Mouse (Mus musculus) urinary bladder, postnatal 4 days (tissue): ENCODE data around the gene Gpd1.
"Not testable (repeated sequence)": the region's sequence is repeated elsewhere in the genome, so short reads cannot be mapped to it uniquely, and the experiment has no call there.

Source experiments
- DNase-seq, 2 experiments: peaks; one replicate each; pipeline ENCODE4 v3.0.0; 2021 to 2022; ENCODE audit warnings: low spot score in 2 of 2

Gpd1 gene

GRCm38 (mm10) chr15:99721921-99722743, 4.8 kb downstream of the Gpd1 start:
- DNase-seq: no peak

DNA sequence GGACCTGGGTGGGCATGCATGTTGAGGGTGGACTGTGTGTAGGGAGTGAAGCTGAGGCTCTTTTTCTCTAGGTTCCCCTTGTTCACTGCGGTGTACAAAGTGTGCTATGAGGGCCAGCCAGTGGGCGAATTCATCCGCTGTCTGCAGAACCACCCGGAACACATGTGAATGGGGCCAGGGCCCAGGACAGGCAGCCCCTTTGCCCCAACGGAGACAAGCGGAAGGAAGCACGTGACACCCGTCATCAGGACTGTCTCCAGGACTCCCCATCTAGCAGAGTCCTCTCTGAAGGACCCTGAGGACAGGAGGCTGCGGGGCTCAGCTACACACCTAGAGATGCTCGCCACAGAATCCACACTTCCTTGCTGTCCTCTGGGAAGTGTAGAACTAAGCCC, 5.8 kb downstream of the Gpd1 start:
- no peak for DNase-seq

GRCm38 (mm10) chr15:99723515-99724291, 6.4 kb downstream of the Gpd1 start:
- peak in 1 of 2 experiments; percentile 59 for DNase-seq

- DNase-seq: peak; percentile 67 to 73
Observed at GRCm38 (mm10) chr15:99724292-99725021, 7.1 kb downstream of the Gpd1 start.

- peak; percentile 89 to 92 for DNase-seq
Observed at GRCm38 (mm10) chr15:99725341-99726155, 8.2 kb downstream of the Gpd1 start, which contains the start of gene Cox14. TSS of gene Cox14 (plus strand) at chr15:99725618.

- DNase-seq: no peak
Observed at GRCm38 (mm10) chr15:99726549-99726948, 9.2 kb downstream of the Gpd1 start.

GRCm38 (mm10) chr15:99727039-99727438, 9.7 kb downstream of the Gpd1 start:
- not testable (repeated sequence) for DNase-seq

- DNase-seq: no peak
Observed at GRCm38 (mm10) chr15:99727525-99727924, 10.2 kb downstream of the Gpd1 start.

DNA sequence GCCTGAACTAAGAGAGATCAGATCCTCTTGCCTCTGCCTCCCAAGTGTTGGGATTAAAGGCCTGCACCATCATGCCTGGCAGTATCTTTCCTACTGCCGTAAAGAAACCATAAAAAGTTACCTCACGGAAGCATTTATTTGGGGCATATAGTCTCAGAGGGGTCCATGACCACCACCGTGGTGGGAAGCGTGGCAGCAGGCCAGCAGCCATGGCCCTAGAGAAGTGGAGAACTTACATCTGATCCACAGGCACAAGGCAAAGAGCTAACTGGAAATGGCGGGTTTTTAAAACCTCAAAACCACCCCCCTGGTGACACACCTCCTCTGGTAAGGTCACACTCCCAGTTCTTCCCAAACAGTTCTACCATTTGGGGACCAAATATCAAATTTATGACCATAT, 10.9 kb downstream of the Gpd1 start:
- no peak for DNase-seq

DNA sequence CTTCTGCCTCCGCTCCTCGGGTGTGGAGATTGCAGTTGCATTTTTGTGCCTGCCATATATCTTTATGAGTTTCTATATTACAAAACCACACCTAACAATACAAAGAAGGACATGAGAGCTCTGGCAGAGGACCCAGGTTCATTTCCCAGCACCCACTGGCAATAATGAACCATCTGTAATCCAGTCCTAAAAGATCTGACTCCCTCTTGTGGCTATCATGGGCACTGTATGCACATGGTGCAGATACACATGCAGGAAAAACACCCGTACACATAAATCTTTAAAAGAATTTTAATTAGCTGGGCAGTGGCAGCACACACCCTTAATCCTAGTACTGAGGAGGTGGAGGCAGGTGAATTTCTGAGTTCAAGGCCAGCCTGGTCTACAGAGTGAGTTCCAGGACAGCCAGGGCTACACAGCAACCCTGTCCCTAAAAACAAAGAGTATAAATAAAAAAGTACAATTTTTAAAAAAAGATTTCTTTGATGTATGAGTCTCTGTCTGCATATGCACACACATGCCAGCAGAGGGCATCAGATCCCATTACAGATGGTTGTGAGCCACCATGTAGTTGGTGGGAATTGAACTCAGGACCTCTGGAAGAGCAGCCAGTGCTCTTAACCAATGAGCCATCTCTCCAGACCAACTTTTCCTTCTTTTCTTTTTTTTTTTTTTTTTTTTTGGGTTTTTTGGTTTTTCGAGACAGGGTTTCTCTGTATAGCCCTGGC, 11.9 kb downstream of the Gpd1 start:
- no peak for DNase-seq

DNA sequence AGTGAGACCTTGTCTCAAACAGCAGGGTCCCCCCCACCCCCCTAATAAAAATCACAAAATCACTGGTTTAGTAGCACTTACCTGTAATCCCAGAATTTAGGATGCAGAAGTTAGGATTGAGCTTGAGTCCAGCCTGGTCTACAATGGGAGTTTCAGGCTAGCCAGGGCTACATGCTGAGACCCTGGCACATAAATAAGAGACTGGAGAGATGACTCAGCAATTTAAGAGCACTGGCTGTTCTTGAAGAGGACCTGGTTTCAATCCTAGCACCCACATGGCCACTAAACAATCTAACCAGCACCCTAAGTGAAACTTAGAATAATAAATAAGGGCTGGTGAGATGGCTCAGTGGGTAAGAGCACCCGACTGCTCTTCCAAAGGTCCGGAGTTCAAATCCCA, 13.9 kb downstream of the Gpd1 start:
- DNase-seq: no peak

DNA sequence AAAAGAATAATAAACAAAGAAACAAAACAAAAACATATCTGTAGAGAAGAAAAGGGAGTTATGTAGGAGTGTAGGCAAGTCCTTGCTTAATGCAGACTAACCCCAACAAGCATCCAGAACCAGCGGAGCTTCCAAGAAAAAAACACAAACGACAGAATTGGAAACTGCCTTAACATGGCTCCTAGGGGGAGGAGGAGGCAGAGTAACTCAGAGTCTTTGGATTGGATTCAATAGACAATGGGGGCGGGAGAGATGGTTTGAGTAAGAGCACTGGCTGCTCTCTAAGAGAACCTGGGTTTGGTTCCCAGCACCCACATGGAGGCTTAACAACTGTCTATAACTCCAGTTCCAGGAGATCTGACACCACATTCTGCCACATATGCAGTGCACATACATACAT, 14.4 kb downstream of the Gpd1 start:
- DNase-seq: no peak

DNA sequence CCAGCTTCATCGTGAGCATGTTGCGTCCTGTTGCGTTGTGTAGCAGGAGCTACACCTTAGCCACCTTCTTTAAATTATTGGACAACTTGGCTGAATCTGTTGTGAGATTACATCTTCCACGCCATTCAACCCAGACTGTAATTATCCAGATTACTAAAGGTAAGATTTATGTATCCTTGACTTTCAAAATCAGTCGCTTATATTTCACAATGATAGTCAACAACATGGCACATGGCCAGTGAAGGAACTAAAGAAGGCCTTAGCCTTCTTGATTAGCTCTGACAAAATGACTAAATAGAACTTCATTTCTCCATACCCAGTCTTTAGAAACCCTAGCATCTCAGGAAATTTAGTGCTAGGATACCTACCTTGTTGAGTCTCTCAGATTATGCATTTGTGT, 15.9 kb downstream of the Gpd1 start:
- DNase-seq: no peak

DNA sequence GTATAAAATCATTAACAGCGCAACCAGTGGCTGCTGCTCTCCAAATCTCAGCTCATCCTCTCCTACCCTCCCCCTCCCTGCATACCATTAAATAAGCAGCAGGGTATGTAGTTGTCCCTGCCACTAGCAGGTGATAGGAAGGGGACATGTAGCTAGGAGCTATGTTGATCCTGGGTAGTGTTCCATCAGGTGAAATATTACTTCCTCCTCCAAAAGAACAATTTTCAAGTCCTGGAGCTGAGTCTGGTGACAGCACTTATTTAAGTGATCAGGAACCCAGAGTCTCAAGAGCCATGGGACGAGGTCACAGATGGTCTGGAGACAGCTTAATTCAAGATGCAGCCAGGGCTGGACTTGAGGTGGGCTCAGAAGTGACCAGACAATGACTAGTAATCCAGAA, 18.3 kb downstream of the Gpd1 start:
- DNase-seq: peak; percentile 100

DNA sequence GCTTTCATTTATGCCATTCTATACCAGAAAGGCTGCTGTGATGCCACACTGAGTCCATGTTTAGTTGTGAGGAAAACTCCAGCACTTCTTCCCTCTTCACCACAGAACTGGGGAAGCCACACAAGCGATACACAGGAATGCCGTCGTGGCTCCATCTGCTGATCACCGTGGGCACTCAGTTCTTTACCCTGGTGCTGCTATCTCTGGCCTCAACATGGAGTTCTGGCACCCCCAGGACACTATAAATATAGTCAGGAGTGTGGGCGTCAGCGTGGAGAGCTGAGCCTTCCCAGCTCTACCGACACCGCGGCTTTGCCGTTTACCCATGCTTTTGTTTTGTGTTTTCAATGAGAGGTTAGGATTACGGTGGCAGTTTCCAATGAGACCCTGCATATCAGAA, 19.4 kb downstream of the Gpd1 start:
- no peak for DNase-seq

- no peak for DNase-seq
Observed at GRCm38 (mm10) chr15:99740229-99740628, 22.9 kb downstream of the Gpd1 start.

DNA sequence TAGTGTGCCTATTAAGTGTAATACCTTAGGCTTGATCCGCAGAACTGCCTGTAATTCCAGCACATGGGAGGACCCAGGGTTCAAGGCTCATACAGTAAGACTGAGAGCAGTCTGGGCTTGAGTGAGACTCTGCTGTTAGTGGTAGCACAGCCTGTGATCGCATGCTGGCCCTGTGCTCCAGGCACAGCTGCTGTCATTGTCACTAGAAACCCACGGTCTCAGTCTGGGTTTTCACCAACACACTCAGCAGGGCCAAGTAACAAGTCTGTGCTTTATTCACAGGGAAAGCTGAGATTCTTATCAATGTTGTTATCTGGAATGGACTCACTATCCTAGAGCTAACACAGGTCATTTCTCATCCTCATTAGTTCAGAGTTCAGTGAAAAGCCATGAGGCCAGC, 36.9 kb downstream of the Gpd1 start:
- DNase-seq: no peak

DNA sequence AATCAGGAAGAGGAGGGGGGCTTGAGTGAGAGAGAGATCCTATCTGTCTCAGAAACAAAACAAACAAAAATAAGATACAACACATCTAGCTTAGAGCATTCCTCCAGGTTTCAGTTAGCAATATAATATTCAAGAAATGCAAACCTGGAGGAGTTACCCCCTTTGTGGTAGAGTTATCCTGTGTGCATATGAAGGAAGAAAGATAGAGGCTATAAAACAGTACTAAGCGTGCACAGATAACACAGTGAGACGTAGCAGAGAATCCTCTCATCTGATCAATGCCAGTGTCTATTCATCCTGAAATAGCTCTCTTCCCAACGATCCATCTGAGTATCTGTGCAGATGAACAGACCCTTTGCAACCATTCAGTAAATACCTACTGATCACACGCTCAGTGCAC, 50.2 kb downstream of the Gpd1 start:
- no peak for DNase-seq

DNA sequence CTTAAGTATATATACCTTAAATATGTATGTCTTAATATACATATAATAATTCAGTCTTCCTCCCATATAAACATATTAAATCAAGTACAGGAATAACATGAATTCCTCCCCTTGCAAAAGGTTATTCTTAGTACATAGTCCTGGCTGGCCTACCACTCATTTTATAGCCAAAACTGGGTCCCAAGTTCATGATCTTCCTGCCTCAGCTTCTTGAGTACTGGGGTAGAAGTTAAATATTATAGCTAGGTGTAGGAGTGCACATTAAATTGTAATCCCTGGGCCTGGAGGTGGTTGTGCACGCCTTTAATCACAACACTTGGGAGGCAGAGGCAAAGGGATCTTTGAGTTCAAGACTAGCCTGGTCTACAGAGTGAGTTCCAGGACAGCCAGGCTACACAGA, 51.4 kb downstream of the Gpd1 start:
- DNase-seq: no peak

DNA sequence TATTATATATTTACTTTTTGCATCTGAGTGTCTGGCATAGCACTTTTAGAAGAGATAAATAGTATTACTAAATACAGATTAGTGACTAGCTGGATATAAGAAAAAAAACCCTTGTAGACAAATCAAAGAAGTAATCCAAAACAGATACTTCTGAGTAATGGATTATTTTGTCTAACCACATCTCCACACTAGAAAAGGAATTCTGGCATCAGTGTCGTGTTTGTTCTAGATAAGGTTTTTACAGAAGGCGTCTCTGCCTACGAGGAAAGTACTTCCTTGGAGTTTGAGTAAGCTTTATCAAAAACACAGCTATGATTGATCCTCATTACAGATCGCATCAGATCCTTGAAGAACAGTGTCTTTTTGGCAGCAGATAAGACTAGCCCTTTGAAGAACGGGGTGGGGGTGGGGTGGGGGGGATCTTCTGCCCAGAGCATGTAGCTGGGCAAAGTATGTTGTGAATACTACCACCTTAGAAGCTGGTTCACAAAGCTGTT, 53.7 kb downstream of the Gpd1 start:
- no peak for DNase-seq
